Mouse (Mus musculus): ENCODE results near the gene Nosip. TPM values are rescaled to one million over a fixed set of nuclear protein-coding genes. Genes with fewer than 3 reads are reported as not detected.
A peak's percentile ranks its signal among the peaks of the same experiment; 100 is the strongest.

Nosip gene
- total and polyA plus RNA-seq, 2 experiments from 2014 or later, result 68.3 to 72.3 TPM

DNA sequence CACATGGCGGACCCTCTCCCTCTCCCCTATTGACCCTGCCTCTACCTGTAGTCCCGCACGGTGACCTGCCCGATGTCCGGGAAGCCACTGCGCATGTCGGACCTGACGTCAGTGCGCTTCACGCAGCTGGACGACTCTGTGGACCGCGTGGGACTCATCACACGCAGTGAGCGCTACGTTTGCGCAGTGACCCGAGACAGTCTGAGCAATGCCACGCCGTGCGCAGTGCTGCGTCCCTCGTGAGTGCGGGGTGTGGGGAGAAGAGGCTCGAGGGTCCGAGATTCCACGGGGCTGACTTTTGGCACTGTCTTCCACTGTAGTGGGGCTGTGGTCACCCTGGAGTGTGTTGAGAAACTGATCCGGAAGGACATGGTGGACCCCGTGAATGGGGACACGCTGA is 14.3 kb downstream of the Nosip start:
- ATAC-seq (ENCODE audit: low FRiP score), result no peak; the same call in 1 of the 2 replicates
- 89% methylated on average over 29 of the region's 30 CpGs for WGBS

DNA sequence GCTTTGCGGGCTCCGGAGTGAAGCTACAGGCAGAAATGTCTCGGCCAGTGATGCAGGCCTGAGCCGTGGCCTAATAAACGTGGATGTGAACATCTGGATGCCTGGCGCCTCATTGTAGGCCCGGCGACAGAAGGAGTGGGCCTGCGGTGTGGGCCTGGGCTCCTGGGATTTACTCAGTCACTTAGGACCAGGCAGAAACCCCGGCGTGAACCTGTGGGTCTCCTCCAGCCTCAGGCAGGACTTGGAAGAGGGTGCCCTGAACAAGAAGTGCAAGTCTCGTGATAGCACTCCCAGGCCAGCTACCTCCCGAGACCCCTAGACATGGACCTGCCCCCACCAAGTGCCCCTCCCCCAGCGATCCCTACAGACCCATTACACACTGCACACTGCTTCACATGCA is 15.1 kb downstream of the Nosip start:
- H3K9me3 ChIP-seq (ENCODE audit: low read length), result no peaks in the 10 kb centered on the region
- no peak overlapping the region for H3K4me3 ChIP-seq (ENCODE audit: low read depth, low read length)
- ATAC-seq (ENCODE audit: low FRiP score) (no peak), DNase-seq (ENCODE audit: low spot score) (no peak)
- H3K9ac ChIP-seq (replicated peaks; ENCODE audit: low read length, poor library complexity, severe bottlenecking), result no peak overlapping the region
- H3K4me2 ChIP-seq (ENCODE audit: low read depth, low read length, poor library complexity, severe bottlenecking), result no peak overlapping the region
- no peaks in the 10 kb centered on the region for H3K4me1 ChIP-seq (ENCODE audit: insufficient read depth, low read length)
- H3K36me3 ChIP-seq (ENCODE audit: insufficient read depth, low read length), result peaks cover 33% of the 10 kb centered on the region
- TF ChIP-seq CTCF (IDR thresholded peaks at IDR 0.05), result no peak
- no peak overlapping the region for H3K27ac ChIP-seq (ENCODE audit: low read depth, low read length)
- H3K27me3 ChIP-seq (ENCODE audit: insufficient read depth, low read length), result no peaks in the 10 kb centered on the region
- WGBS, result 90% methylated on average over 14 of the region's 14 CpGs

More for the DNA sequence above, 14.3 kb downstream of the Nosip start:
- no peak overlapping the region for H3K27ac ChIP-seq (ENCODE audit: low read depth, low read length)
- no peak for TF ChIP-seq CTCF (IDR thresholded peaks at IDR 0.05)
- no peak overlapping the region for H3K9ac ChIP-seq (replicated peaks; ENCODE audit: low read length, poor library complexity, severe bottlenecking)
- H3K9me3 ChIP-seq (ENCODE audit: low read length), result no peaks in the 10 kb centered on the region
- peaks cover 33% of the 10 kb centered on the region for H3K36me3 ChIP-seq (ENCODE audit: insufficient read depth, low read length)
- no peak overlapping the region for H3K4me2 ChIP-seq (ENCODE audit: low read depth, low read length, poor library complexity, severe bottlenecking)
- no peak for DNase-seq (ENCODE audit: low spot score)
- no peak overlapping the region for H3K4me3 ChIP-seq (ENCODE audit: low read depth, low read length)
- H3K27me3 ChIP-seq (ENCODE audit: insufficient read depth, low read length), result no peaks in the 10 kb centered on the region
- H3K4me1 ChIP-seq (ENCODE audit: insufficient read depth, low read length), result no peaks in the 10 kb centered on the region

DNA sequence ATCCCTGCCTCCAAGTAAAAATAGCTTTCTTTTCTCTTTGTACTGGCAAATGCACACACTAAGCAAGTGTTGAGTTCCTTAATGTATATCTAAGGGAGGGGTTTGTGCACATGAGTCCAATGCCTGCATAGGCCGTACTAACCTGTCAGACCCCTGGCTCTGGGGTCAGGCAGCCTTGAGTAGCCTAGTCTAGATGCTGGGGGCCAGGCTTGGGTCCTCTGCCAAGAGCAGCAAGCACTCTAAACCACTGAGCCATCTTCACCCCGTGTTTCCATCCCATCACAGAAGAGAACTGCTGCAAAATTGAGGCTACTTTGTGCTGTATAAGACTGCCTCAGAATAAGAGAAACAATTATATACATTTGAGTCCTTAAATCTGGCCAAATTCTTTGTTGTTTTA is 15.6 kb downstream of the Nosip start:
- Histone ChIP-seq H3K9ac (replicated peaks; ENCODE audit: low read length, poor library complexity, severe bottlenecking) (no peak overlapping the region), H3K4me1 (ENCODE audit: insufficient read depth, low read length) (no peaks in the 10 kb centered on the region), H3K27me3 (ENCODE audit: insufficient read depth, low read length) (no peaks in the 10 kb centered on the region), H3K4me2 (ENCODE audit: low read depth, low read length, poor library complexity, severe bottlenecking) (no peak overlapping the region), H3K9me3 (ENCODE audit: low read length) (no peaks in the 10 kb centered on the region), H3K27ac (ENCODE audit: low read depth, low read length) (no peak overlapping the region), H3K36me3 (ENCODE audit: insufficient read depth, low read length) (peaks cover 33% of the 10 kb centered on the region), H3K4me3 (ENCODE audit: low read depth, low read length) (no peak overlapping the region)
- TF ChIP-seq CTCF (IDR thresholded peaks at IDR 0.05), result no peak
- DNase-seq (ENCODE audit: low spot score), result no peak
- ATAC-seq (ENCODE audit: low FRiP score), result no peak
- WGBS, result 96% methylated on average over 2 of the region's 2 CpGs

DNA sequence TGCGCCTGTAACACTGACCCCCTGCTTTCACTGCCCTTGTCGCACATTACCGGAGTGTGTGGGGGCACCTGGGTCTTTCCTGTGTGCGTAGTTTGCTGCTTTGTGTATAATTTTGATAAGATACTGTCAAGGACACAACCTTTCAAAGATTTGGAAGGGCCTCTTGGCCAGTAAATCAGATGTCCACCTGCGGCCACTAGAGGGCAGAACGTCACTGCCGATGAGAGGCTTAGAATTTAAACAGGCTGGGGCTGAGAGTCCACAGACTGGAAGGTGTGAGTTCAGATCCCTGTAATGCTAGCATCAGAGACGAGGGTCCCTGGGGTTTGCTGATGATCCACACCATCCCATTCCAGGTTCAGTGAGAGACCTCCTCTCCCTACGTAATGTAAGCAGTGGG is 16.3 kb downstream of the Nosip start:
- WGBS, result 38% methylated on average over 9 of the region's 9 CpGs
- Histone ChIP-seq H3K9me3 (ENCODE audit: low read length) (no peaks in the 10 kb centered on the region), H3K4me3 (ENCODE audit: low read depth, low read length) (no peak overlapping the region), H3K27me3 (ENCODE audit: insufficient read depth, low read length) (no peaks in the 10 kb centered on the region), H3K4me1 (ENCODE audit: insufficient read depth, low read length) (no peaks in the 10 kb centered on the region), H3K36me3 (ENCODE audit: insufficient read depth, low read length) (peaks cover 31% of the 10 kb centered on the region), H3K4me2 (ENCODE audit: low read depth, low read length, poor library complexity, severe bottlenecking) (no peak overlapping the region), H3K27ac (ENCODE audit: low read depth, low read length) (no peak overlapping the region), H3K9ac (replicated peaks; ENCODE audit: low read length, poor library complexity, severe bottlenecking) (no peak overlapping the region)
- DNase-seq (ENCODE audit: low spot score) (peak; percentile 75), ATAC-seq (ENCODE audit: low FRiP score) (no peak)
- peak; percentile 87 for TF ChIP-seq CTCF (IDR thresholded peaks at IDR 0.05)

DNA sequence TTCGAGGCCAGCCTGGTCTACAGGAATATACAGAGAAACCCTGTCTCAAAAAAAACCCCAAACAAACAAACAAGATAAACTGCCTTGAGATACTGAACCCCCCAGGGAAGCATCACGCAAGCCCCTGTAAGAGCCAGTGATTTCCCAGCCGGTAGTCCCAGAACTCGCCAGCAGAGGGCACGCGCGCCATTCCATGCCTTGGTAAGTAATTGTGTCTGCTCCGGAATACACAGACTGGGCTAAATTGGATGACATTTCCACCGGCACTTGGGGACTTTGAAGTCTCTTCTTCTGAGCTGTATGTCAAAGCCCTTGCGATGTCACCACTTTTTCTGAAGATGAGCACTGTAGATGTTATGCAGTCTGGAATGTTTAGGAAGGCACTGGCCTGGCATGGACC is 17.6 kb downstream of the Nosip start:
- no peaks in the 10 kb centered on the region for H3K27me3 ChIP-seq (ENCODE audit: insufficient read depth, low read length)
- H3K9me3 ChIP-seq (ENCODE audit: low read length), result no peaks in the 10 kb centered on the region
- no peak overlapping the region for H3K4me2 ChIP-seq (ENCODE audit: low read depth, low read length, poor library complexity, severe bottlenecking)
- no peak overlapping the region for H3K4me3 ChIP-seq (ENCODE audit: low read depth, low read length)
- TF ChIP-seq CTCF (IDR thresholded peaks at IDR 0.05), result peak; percentile 96
- H3K4me1 ChIP-seq (ENCODE audit: insufficient read depth, low read length), result no peaks in the 10 kb centered on the region
- H3K27ac ChIP-seq (ENCODE audit: low read depth, low read length), result no peak overlapping the region
- under 1% methylated on average over 10 of the region's 10 CpGs for WGBS
- ATAC-seq (ENCODE audit: low FRiP score) (peak; percentile 28; the same call in 1 of the 2 replicates), DNase-seq (ENCODE audit: low spot score) (peak; percentile 94)
- peaks cover 18% of the 10 kb centered on the region for H3K36me3 ChIP-seq (ENCODE audit: insufficient read depth, low read length)
- H3K9ac ChIP-seq (replicated peaks; ENCODE audit: low read length, poor library complexity, severe bottlenecking), result no peak overlapping the region

DNA sequence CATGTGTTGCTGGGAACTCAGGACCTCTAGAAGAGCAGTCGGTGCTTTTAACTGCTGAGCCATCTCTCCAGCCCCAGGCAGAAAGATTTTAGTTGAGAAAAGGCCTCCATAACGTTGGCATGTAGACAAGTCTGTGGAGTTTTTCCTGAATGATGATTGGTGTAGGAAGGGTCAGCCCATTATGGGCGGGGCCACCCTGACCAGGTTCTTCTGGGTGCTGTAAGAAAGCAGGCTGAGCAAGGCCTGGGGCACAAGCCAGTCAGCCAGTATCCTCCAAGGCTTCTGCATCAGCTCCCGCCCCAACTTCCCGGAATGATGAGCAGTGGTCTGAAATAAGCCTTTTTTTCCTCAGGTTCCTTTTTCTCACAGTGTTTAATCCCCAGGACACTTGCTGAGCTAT is 18.8 kb downstream of the Nosip start:
- Histone ChIP-seq H3K27me3 (ENCODE audit: insufficient read depth, low read length) (no peaks in the 10 kb centered on the region), H3K9me3 (ENCODE audit: low read length) (no peaks in the 10 kb centered on the region), H3K4me1 (ENCODE audit: insufficient read depth, low read length) (no peaks in the 10 kb centered on the region), H3K4me2 (ENCODE audit: low read depth, low read length, poor library complexity, severe bottlenecking) (no peak overlapping the region), H3K9ac (replicated peaks; ENCODE audit: low read length, poor library complexity, severe bottlenecking) (no peak overlapping the region), H3K4me3 (ENCODE audit: low read depth, low read length) (no peak overlapping the region), H3K27ac (ENCODE audit: low read depth, low read length) (no peak overlapping the region), H3K36me3 (ENCODE audit: insufficient read depth, low read length) (peaks cover 11% of the 10 kb centered on the region)
- no peak for DNase-seq (ENCODE audit: low spot score)
- TF ChIP-seq CTCF (IDR thresholded peaks at IDR 0.05), result no peak
- ATAC-seq (ENCODE audit: low FRiP score), result no peak
- 44% methylated on average over 5 of the region's 5 CpGs for WGBS
